Mouse (Mus musculus) brain, embryonic 14.5 days (tissue): Measurements from ENCODE around the gene 1700034I23Rik. TPM values are rescaled to one million over a fixed set of nuclear protein-coding genes. Genes with fewer than 3 reads are reported as not detected.
"Not testable (repeated sequence)": the region's sequence is repeated elsewhere in the genome, so short reads cannot be mapped to it uniquely, and the experiment has no call there.

ENCODE experiments used
- DNase-seq: peaks from one replicate; pipeline ENCODE4 v3.0.0-alpha.2; 2011; ENCODE audit warnings: low read depth
- CTCF ChIP-seq: fragments of 200-500 bp; IDR thresholded peaks from 2 replicates; pipeline ENCODE4 v1.5.1; 2012; ENCODE audit warnings: inconsistent platforms, mild to moderate bottlenecking, moderate library complexity, borderline replicate concordance; ENCODE audit not compliant: insufficient read depth, insufficient read length; ENCODE audit errors: extremely low read depth
- POLR2A ChIP-seq: fragments of 200-500 bp; IDR thresholded peaks from 2 replicates; pipeline ENCODE4 v1.6.1; 2012; ENCODE audit warnings: mild to moderate bottlenecking, inconsistent platforms, borderline replicate concordance; ENCODE audit not compliant: poor library complexity, insufficient read depth, insufficient read length, severe bottlenecking; ENCODE audit errors: extremely low read depth
- polyA plus RNA-seq: library from polyadenylated mRNA; depleted of rRNA; stranded (reverse); fragments of >200 nt; gene quantifications from 2 replicates; pipeline ENCODE4 v1.2.3, GENCODE M21; 2012; rRNA removed

1700034I23Rik gene
- 0.05 and 0.09 TPM in 2 replicates for polyA plus RNA-seq

DNA sequence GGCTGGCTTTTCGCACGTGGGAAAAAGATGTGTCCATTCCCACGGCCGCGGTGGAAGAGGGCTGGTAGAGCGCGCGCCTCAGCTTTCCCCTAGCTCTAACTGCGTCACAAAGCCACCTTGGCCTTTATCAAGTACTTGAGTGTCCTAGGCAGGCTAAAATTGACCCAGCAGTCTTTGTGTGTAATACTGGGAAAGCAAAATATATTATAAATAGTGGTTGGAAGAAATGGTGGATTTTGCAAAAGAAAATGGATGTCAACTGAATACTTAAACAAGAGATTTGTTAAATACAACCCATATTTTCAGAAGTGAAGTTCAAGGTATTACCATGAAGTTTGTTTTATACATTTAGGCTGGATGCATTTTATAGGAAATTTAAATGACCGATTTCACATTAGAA lies at the start of gene 1700034I23Rik:
Gene 1700034I23Rik (minus strand): TSS at position 101 of the 400 bp plus-strand sequence.
- DNase-seq, result not testable (repeated sequence)

DNA sequence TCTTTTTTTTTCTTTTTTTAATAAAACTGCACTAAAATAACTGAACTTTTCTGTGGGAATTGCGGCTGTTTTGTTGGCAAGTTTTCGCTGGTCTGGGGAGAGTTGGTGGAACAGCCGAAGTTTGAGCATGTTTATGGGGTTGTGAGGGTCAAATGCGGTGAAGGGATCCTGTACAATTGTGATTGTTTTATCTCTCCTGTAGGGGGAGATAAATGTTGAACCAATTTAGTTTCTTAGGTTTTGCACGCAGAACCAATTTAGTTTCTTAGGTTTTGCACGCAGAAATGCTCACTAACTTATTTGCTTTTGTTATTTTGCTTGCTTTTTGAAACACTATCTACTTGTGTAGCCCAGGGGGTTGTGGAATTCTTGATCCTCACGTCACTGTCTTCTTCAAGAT lies 49.0 kb upstream of the 1700034I23Rik start:
- no peak for TF ChIP-seq POLR2A
- TF ChIP-seq CTCF, result no peak
- DNase-seq, result peak; percentile 41

DNA sequence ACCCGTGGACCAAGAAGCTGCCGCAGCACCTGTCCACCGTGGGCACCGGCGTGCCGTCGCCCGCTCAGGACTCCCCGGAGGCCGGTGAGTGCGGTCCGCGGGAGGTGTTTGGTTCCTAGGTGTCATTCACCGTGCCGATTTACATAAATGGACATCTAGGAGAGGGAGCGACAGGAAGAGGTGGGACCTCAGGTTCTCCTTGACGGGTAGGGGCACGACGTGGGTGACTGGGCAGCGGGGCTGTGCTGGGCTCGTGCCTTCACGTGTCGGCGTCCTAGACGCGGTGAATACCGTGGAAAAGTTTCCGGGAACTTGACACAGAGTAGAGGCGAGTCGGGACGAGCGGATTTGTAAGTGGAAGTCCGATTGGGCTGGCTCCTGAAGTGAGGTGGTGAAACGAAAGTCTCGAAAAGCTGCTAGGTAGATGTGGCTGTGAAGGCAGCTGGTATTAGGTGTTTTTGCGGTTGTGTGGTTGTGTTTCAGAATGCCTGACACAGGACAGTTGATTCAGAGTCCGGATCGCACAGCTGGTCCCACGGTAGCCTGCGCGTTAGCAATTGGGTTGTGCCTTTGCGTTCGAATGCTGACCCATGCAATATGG lies 48.4 kb upstream of the 1700034I23Rik start:
- peak; percentile 51 for DNase-seq
- no peak for TF ChIP-seq CTCF
- TF ChIP-seq POLR2A, result no peak

DNA sequence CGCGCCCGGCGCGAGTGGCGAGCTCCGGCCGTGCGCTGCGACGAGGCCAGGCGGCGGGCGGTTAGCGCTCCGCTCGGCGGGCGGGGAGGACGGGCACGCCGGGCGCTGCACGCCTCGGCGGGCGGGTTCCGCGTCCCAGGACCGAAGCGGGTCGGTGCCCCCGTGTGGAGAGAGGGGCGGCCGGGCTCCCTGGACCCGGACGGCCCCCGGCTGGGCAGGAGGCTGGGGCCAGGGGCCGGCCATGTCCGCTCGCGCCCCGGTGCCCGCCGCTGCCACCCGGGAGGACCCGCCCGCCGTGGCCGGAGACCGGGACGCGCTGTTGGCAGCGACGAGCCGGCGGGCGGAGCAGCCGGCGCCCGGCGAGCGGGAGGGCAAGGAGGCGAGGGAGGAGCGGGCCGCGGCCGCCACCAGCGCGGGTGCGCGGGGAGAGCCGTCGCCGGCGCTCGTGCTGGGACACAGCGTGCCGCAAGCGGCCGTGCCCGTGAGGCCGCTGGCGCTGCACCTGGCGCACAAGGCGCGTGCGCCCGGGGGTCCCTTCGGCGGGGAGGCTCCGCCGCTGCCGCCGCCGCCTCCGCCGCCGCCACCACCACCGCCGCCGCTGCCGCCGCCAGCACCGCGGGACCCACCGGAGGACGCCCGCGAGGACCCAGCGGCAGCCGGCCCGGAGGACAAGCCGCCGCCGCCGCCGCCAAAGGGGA lies 47.7 kb upstream of the 1700034I23Rik start:
- TF ChIP-seq CTCF, result no peak
- DNase-seq, result peak; percentile 48

DNA sequence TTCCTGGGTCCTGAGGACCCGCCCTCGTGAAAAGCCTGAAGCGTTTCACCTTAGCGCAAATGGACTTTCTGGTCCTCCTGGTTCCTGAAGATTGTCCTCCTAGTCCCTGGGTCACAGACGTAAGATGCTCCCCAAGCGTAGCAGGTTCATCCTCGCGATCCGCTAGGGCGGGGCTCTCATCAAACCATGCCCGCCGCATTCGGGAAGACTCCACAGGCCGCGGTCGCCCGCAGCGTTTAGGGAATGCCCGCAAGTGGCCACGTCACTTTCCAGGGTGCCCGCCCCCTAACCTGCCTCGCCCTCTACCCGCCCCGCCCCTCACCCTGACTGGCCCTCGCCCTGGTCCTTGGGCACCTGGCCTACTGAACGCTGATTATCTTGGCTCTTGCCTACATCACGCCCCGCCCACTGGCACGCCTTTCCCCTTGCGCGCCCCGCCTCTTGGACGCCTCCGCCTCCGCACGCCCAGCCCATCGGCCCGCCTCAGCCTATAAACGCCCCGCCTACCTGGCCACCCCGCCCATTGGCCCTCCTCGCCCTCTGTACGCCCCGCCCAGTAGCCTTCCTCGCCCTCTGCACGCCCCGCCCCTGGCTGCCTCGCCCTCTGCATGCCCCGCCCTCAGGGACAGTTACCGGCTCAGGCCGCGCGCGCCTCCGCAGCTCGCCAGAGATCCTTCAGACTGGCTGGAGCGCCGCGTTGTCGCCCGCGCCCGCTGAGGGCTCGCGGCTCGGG lies 47.0 kb upstream of the 1700034I23Rik start, which contains the start of gene Larp1b:
Gene Larp1b (plus strand): TSS at position 659 of the 733 bp plus-strand sequence.
- peak; percentile 99 for DNase-seq
- peak; percentile 74 for TF ChIP-seq POLR2A
- no peak for TF ChIP-seq CTCF

DNA sequence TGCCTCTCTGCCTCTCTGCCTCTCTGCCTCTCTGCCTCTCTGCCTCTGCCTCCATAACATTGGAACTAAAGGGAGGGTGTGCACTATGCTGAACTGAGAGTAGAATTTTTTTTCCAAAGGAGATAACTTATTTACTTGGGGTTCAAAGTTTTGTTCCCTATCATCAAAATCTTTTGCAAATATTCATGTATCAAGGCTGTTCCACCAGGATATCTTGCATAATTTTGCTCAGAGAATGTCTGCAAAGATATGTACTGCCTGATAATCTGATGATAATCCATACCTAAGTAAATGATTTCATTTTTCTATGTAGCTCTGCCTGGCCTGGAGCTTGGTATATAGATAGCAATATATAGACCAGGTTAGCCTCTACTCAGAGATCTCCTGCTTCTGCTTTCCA lies 36.7 kb upstream of the 1700034I23Rik start:
- DNase-seq, result no peak
- TF ChIP-seq POLR2A (no peak), CTCF (no peak)

DNA sequence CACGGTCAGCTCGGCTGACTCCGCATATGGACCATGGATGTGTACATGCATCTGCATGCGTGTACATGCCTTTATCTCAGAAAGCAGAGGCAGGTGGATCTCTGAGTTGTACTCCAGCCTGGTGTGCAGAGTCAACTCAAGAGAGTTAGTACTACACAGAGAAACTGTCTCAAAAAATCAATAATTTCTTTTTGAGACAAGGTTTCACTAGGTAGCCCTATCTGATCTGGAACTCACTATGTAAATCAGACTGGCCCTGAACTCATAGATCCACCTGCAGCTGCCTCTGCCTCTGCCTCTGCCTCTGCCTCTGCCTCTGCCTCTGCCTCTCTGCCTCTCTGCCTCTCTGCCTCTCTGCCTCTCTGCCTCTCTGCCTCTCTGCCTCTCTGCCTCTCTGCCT lies 36.2 kb upstream of the 1700034I23Rik start:
- TF ChIP-seq POLR2A, result no peak
- no peak for TF ChIP-seq CTCF
- no peak for DNase-seq

DNA sequence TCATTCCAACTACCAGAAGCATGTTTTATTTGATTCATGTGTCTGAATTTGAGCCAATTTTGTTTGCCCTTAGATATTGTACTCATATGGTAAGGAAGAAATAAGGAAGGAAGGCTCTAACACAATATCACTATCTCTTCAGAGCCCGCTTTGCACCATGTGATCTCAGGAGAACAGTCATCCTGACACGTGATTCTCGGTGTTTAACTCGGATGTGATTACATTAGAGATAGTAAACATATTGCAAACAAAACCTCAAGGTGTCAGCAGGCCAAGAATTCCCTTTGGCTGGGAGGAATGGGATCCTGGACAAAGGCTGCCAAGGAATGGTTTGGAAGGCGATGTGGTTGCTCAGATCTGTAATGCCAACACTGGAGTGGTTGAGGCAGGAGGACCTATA lies 35.8 kb upstream of the 1700034I23Rik start:
- DNase-seq, result no peak
- TF ChIP-seq CTCF (no peak), POLR2A (no peak)

DNA sequence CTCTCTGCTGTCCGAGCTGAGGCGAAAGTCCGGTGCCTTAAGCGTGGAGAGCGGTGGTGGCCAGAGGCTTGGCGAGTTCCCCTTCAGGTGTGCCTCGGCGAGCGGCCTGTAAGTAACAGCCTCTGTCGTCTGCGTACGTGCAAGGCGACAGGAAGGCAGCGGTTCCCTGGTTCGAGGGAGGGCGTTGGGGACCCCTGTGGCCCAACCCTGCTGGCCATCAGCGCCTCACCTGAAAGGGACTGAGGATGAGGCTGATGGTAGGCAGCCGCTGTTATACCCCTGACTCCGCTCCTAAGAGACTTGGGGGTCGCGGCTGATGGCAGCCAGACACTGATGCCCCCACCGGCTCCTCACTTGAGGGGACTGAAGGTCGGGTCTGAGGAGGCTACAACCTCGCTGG lies 8.0 kb downstream of the 1700034I23Rik start:
- DNase-seq, result peak; percentile 61

DNA sequence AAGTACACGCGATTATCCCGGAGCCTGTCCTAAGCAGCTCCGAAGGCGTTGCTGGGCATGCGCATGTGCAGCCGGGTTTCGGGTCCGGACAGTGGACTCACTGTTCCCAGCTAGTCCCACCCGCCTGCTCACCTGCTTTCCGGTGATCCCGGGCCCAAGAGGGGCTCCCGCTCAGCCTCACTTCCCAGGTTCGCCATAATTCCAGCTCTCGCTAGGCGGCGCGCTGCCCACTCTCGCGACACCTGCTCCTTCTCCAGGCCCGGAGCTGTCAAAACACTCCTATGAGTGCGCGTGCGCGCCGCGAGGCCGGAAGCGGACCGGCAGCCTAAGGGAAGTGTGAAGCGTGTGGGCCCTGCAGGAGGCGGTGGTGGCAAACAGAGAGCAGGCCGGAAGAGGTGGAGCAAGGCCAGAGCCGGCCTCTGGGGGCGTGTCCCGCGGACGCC lies 8.5 kb downstream of the 1700034I23Rik start:
- peak; percentile 43; the same call in 1 of the 2 replicates for TF ChIP-seq CTCF
- peak; percentile 99 for DNase-seq

DNA sequence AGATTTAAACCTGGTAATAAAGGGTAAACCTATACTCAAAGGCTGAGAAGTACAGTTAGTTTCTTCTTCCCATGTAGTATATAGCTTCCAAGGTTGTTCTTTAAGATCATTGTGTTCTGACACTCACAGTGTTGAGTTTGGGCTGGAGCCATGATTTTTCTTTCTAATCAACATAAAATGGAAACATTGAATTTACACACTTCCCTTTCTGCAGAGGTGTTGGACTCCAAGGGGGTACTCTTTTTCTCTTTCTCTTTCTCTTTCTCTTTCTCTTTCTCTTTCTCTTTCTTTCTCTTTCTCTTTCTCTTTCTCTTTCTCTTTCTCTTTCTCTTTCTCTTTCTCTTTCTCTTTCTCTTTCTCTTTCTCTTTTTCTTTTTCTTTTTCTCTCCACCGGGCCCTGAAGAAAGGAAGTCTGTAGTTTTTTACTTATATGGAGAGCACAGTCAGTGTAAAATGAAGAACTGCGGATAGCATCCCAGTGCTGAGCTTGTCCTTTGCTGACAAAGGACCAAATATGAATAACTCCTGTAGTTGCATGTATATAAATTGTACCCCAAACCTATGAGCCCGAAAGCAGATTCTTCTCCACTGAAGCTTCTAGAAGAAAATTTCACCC lies 49.1 kb downstream of the 1700034I23Rik start:
- not testable (repeated sequence) for DNase-seq

Other genes starting within 250 kb of the 1700034I23Rik start
- gene Slc25a31, start 193.7 kb downstream of the 1700034I23Rik start, polyA plus RNA-seq, result 0.21 and 0.27 TPM in 2 replicates
- gene Hspa4l, start 158.0 kb downstream of the 1700034I23Rik start, polyA plus RNA-seq, result 12.0 and 21.4 TPM in 2 replicates
- 12.9 and 19.9 TPM in 2 replicates for gene Plk4, start 102.5 kb downstream of the 1700034I23Rik start, polyA plus RNA-seq
- gene Mfsd8, start 55.7 kb downstream of the 1700034I23Rik start, polyA plus RNA-seq, result 10.8 and 13.3 TPM in 2 replicates
- 9.5 and 11.5 TPM in 2 replicates for gene Abhd18, start 55.6 kb downstream of the 1700034I23Rik start, polyA plus RNA-seq
- gene Larp1b, start 47.3 kb upstream of the 1700034I23Rik start, polyA plus RNA-seq, result 5.9 and 8.4 TPM in 2 replicates
- gene Pgrmc2, start 180.5 kb upstream of the 1700034I23Rik start, polyA plus RNA-seq, result 25.5 and 29.2 TPM in 2 replicates